Mouse (Mus musculus): Measurements from ENCODE around the gene Terf2ip. TPM values are rescaled to one million over a fixed set of nuclear protein-coding genes. Genes with fewer than 3 reads are reported as not detected.

Gene Terf2ip
- 10 to 100 TPM; 13.8 to 17.4 TPM for total RNA-seq (2023)

DNA sequence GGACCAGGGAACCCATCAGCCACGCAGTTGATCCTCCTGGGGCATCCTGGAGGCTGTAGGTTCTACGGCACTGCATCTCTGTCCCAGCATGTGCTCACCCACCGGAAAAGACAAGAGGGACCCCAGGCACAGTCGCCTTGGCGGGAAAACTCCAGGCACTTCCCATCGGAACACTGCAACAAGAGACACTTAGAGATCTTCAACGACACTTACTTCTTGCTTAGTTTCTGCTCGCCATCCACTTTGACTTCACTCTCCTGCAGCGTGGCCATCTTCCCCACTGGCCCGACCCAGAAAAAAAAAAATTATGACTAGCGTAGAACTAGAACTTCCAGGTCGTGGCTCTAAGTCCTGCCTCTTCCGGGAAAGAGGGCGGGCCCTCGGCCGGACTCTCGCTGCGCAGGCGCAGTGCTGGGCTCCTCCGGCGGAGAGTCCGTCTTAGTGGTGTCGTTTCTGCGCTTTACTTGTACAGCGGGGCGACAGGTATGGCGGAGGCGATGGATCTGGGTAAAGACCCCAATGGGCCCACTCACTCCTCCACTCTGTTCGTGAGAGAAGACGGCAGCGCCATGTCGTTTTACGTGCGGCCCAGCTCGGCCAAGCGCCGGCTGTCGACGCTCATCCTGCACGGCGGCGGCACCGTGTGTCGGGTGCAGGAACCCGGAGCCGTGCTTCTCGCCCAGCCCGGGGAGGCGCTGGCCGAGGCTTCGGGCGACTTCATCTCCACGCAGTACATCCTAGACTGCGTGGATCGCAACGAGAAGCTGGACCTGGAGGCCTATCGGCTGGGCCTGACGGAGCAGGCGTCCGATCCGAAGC lies at the start of gene Terf2ip, which contains the start of gene Kars:
Terf2ip (plus strand) TSS at position 402 of the 819 bp plus-strand sequence.
Kars (minus strand) TSS at position 327 of the 819 bp plus-strand sequence.

DNA sequence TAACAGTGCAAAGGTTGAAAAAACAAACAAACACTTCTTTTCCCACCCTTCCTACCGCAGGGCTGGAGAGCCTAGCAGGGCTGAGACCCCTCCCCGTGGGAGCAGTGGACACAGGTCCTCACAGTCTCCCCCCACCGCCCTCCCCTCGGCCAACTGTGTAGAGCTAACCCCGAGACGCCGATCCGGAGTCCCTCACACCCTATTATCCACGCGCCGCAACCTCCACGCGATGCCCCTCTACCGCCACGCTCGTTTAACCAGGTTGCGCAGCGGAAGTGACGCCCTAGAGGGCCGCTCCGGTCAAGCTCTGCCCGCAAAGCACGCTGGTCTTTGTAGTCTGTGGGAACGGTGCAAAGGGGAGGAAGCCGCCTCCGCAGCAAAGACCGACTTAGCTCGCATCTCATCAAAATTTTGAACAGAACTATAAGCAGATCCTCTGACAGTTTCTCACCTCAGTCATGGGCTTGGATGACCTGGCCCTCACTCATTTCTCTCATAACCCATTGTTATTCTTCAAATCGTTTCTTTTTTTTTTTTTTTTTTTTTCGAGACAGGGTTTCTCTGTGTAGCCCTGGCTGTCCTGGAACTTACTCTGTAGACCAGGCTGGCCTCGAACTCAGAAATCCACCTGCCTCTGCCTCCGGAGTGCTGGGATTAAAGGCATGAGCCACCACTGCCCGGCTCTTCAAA lies 19.0 kb upstream of the Terf2ip start, which contains the start of gene Adat1:
Adat1 (minus strand) TSS at position 290 of the 690 bp plus-strand sequence.

DNA sequence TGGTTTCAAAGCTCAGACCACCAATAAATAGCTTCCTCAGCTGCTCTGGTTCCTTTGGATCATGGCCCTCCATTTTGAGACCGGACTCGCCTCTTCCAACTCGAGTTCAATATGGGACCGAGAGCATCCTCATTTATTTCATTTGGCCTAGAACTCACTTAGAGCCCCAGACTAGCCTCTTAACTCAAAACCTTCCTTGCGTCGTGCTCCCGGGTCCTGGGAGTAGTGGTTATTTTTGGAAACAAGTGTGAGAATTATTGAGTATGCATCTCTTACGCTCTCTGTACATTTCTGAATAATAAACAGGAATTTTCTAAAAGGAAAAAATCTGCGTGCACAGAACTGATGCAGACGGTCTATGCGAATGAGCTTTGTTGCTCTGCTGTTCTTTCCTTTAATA lies 3.7 kb downstream of the Terf2ip start, which contains the start of gene Gm6793:
Gm6793 (minus strand) TSS at position 101 of the 400 bp plus-strand sequence.

Other genes starting within 250 kb of the Terf2ip start
- gene Cfdp1, start 157.1 kb upstream of the Terf2ip start, total RNA-seq (2023): 10 to 100 TPM; 35.3 to 45.2 TPM
- gene Tmem170, start 134.6 kb upstream of the Terf2ip start, total RNA-seq (2023): 1 to 10 TPM; 3.3 to 3.8 TPM
- not detected for gene Chst5, start 101.0 kb upstream of the Terf2ip start, total RNA-seq (2023)
- under 1 TPM; 0.41 to 0.50 TPM for gene Tmem231, start 77.5 kb upstream of the Terf2ip start, total RNA-seq (2023)
- gene Gabarapl2, start 70.7 kb upstream of the Terf2ip start, total RNA-seq (2023): 100 to 1,000 TPM; 120 to 127 TPM
- gene Adat1, start 19.1 kb upstream of the Terf2ip start, total RNA-seq (2023): 1 to 10 TPM; 5.7 TPM
- gene Kars, start 75 bp upstream of the Terf2ip start, total RNA-seq (2023): 10 to 100 TPM; 86.1 to 90.1 TPM
- not detected for gene Gm6793, start 3.6 kb downstream of the Terf2ip start, total RNA-seq (2023)